Mouse (Mus musculus) CD4-positive helper T cell, adult 2 months (primary cell): ENCODE results near the gene Plscr4.

Experiments
- DNase-seq: peaks from one replicate; pipeline ENCODE4 v3.0.0-alpha.2; 2012; ENCODE audit warnings: low read depth, missing footprints, low spot score

Plscr4 gene

DNA sequence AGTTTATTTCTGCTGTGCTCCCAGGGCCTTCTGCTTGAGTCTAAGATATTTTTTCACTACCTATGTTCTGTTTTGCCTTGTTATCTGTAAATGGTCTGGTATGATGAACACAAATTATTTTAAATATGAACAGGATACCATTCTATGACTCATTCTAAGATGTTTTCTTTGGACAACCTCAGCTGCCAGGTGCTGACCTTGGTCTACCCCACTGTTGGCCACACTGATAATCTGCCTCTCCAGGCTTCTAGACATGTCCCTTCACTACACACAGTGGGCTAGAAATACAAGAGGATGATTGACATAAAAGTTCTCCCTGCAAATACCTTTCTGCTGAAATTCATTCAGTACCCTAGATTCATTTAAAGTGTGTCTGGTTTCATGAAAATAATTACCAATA lies 54.5 kb downstream of the Plscr4 start:
- no peak for DNase-seq

GRCm38 (mm10) chr9:92517036-92517435 lies 59.9 kb downstream of the Plscr4 start:
- no peak for DNase-seq

GRCm38 (mm10) chr9:92520751-92521150 lies 63.6 kb downstream of the Plscr4 start:
- no peak for DNase-seq

GRCm38 (mm10) chr9:92524506-92524905 lies 67.3 kb downstream of the Plscr4 start:
- no peak for DNase-seq

DNA sequence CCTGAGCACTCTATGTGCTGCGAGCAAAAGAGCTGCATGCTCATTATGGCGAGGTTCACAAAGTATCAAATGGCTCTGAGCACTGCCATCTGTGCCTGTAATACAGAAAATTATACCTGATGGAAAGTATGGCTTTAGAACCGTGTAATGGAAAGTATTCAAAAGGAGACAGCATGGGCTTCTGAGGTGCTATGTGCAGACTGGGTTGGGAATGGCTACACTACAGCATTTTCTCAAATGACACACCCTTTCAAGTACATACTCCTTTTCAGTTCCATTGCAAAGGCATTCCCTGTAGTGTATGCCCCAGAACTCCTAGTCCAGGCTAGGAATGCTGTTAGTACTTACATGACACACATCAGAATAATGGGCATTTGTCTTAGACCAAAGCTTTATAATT lies 72.9 kb downstream of the Plscr4 start:
- DNase-seq, result no peak

DNA sequence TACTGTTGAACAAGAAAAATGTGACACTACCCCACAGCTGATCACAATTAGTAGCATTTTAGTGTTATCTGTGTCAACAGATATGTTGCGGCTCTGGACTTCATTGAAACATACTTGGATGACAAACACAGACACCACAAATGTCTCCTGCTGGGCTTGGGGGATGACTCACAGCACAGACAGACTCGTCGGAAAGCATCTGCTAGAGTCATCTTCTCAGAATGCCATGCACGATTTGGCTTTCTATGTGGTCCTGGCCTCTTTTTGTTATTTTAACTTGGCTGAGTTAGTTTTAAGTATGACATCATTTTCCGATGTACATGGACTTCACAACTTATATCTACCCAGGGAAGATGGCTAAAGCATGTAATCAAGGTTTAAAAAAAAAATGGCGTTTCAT lies 80.6 kb downstream of the Plscr4 start:
- DNase-seq, result no peak

DNA sequence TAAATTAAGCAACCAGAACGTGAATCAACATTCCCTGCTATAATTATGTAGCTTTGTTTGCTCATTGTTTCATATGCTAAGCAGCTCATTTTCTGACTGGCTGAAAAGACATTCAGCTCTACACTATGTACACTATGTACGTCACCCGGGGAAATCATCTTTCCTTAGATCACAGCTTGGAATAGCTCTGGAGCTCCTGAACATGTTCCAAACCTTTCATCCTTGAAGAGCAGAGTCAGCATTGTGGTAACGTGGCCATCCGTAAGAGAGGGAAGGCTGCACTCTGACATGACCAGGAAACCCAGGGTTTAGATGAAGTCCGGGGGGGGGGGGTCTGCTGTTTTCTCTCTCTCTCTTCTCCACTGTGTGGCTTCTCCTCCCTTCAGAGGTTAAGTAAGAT lies 81.0 kb downstream of the Plscr4 start:
- DNase-seq, result no peak
